Mouse (Mus musculus): ENCODE results near the gene Plcb2. TPM values are rescaled to one million over a fixed set of nuclear protein-coding genes. Genes with fewer than 3 reads are reported as not detected.
A peak's percentile ranks its signal among the peaks of the same experiment; 100 is the strongest.

The Plcb2 gene
- polyA plus RNA-seq, 1 experiment from 2014 or later = 1.4 TPM

DNA sequence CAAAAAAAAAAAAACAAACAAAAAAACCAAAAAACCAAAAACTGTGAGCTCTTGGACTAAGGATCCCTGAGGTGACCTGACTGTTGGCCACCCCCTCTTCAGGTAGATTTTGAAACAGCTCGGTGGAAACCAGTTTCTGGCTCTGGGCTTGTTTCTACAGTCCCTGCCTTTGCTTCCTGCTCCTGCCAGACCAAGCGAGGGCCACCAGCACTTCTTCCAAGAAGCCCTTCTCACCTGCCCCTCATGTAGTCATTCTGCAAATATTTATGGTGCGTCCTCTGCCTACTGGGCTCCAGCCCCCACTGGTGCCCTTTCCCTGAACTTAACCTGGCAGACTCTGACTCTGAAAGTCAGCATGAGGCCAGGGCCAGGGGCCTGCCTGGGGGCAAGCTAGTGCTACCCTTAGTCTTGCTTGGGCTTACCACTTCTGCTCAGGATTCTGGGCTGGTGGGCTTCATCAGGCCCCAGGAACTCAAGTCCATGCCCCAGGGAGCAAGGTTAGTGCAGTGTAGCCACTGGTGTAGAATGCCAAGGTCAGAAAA, 63.2 kb downstream of the Plcb2 start:
- 48% methylated on average over 3 of the region's 3 CpGs for WGBS
- Histone ChIP-seq H3K4me1 (replicated peaks; ENCODE audit: control insufficient read depth, insufficient read depth, low read length) (peaks cover 7% of the 10 kb centered on the region; the same call in 1 of the 2 replicates), H3K36me3 (ENCODE audit: control insufficient read depth, insufficient read depth, low read length) (no peaks in the 10 kb centered on the region), H3K4me3 (ENCODE audit: low read depth, low read length) (no peak overlapping the region), H3K27ac (ENCODE audit: low read depth) (no peak overlapping the region), H3K4me2 (ENCODE audit: low read length) (no peak overlapping the region), H3K9me3 (ENCODE audit: control insufficient read depth, low read length) (no peaks in the 10 kb centered on the region), H3K27me3 (replicated peaks; ENCODE audit: control insufficient read depth, insufficient read depth, low read length) (peaks cover 17% of the 10 kb centered on the region), H3K9ac (ENCODE audit: low read length) (no peak overlapping the region)
- ATAC-seq (replicated peaks; ENCODE audit: low FRiP score, low TSS enrichment, low read depth) (no peak), DNase-seq (ENCODE audit: low spot score) (no peak)

DNA sequence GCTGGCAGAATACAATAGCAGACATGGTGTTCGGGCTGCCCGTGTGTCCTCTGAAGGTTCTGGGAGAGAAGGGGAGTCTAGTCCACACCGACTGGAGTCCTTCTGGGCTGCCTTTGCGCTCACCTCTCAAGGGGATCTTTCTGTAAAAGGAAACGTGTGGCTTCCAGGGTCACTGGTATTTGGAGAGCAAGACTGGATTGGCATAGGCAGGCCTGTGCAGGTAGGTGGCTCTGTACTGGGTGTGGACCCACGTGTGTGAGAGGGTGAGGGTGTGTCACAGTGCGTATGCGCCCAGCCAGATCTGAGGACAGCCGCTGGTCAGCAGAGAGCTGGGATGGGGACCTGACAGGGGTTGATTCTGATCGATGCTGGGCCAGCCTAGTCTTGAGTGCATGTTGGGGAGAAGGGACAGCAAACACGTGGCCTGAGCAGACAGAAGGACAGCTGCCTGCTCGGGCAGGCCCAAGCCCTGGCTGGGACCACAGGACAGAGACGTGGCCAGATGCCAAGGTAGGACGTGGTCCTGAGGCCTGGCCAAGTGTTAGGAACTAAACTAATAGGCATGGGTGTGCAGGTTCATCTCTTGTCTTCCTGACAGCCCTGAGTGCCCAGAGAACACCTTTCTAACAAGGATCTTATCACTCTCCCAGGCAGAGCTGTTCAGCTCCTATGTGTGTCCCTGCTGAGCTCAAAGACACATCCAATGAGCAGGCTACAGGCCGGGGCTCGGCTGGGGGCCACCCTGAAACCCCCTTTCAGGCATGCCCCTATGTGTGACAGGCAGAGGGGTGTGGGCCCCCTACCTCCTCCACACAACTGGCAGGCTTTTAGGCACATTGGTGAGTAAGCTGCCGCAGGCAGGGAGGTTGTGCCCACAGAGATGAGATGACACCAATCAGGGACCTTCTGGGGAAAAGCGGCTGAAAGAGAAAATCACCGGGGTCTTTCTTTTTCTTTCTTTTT, 64.2 kb downstream of the Plcb2 start:
- peak; percentile 33; the same call in 1 of the 2 replicates for ATAC-seq (replicated peaks; ENCODE audit: low FRiP score, low TSS enrichment, low read depth)
- H3K27ac ChIP-seq (ENCODE audit: low read depth) = no peak overlapping the region
- H3K9ac ChIP-seq (ENCODE audit: low read length) = no peak overlapping the region

DNA sequence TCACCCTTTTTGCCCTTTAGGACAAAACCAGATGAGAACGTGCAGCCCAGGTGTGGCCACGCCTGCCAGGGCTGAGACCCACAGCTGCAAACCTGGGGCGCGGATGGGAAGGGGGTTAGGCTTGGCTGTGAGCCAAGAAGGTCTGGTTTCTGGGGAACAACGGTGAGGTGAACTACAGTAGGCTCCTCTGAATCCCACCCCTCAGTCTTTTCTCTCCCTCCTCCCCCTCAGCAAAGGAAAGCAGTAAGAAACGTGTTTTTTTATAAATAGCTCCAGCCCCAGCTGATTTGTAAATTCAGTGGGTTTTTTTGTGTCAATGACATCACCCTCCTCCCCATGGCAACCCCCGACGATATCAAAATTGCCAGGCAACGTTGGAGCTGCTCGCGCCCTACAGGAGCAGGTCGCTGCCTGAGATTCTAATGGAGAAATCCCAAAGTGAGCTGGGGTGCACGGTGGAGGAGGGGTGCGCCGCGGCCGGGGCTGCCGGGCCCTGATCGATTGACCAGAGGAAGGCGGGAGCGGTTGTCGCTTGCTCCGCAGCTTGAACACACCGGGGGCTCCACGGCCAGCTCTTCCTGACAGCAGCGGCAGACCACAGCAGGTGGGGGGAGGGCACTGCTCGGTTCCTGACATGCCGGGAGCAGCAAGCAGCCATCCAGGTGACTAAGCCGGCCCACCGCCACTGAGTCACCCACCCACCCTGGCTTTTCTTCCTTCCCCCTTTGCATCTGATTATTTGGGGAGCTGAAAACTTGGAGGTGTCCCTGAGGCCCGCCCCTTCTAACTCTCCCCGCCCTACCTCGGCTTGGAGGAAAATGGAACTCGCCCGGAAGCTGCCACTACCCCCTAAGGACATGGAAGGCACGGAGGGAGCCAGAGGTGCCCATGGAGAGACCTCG, 65.1 kb downstream of the Plcb2 start, which contains the start of gene Pak6:
TSS of gene Pak6 (plus strand) at position 402 of the 902 bp plus-strand sequence.
- Histone ChIP-seq H3K4me1 (replicated peaks; ENCODE audit: control insufficient read depth, insufficient read depth, low read length) (peaks cover 21% of the 10 kb centered on the region; the same call in 1 of the 2 replicates), H3K4me3 (ENCODE audit: low read depth, low read length) (peak within 1 kb of the TSS; percentile 34), H3K27ac (ENCODE audit: low read depth) (no peak within 1 kb of the TSS), H3K27me3 (replicated peaks; ENCODE audit: control insufficient read depth, insufficient read depth, low read length) (peaks cover 17% of the 10 kb centered on the region), H3K9ac (ENCODE audit: low read length) (peak within 1 kb of the TSS; percentile 35), H3K4me2 (ENCODE audit: low read length) (peak within 1 kb of the TSS; percentile 62), H3K36me3 (ENCODE audit: control insufficient read depth, insufficient read depth, low read length) (no peaks in the 10 kb centered on the region), H3K9me3 (ENCODE audit: control insufficient read depth, low read length) (no peaks in the 10 kb centered on the region)
- ATAC-seq (replicated peaks; ENCODE audit: low FRiP score, low TSS enrichment, low read depth) (0 out of 2 replicates have a peak, but pooled peaks have one; percentile 4), DNase-seq (ENCODE audit: low spot score) (peak; percentile 71)
- WGBS = 3% methylated on average over 37 of the region's 37 CpGs

More for the DNA sequence above, 64.2 kb downstream of the Plcb2 start:
- H3K4me1 ChIP-seq (replicated peaks; ENCODE audit: control insufficient read depth, insufficient read depth, low read length) = peaks cover 15% of the 10 kb centered on the region; the same call in 1 of the 2 replicates
- peaks cover 17% of the 10 kb centered on the region for H3K27me3 ChIP-seq (replicated peaks; ENCODE audit: control insufficient read depth, insufficient read depth, low read length)
- peak; percentile 73 for DNase-seq (ENCODE audit: low spot score)
- H3K4me2 ChIP-seq (ENCODE audit: low read length) = peak overlapping the region; percentile 62
- H3K4me3 ChIP-seq (ENCODE audit: low read depth, low read length) = peak overlapping the region; percentile 34; the same call in 1 of the 2 replicates
- WGBS = 51% methylated on average over 19 of the region's 19 CpGs
- no peaks in the 10 kb centered on the region for H3K36me3 ChIP-seq (ENCODE audit: control insufficient read depth, insufficient read depth, low read length)
- no peaks in the 10 kb centered on the region for H3K9me3 ChIP-seq (ENCODE audit: control insufficient read depth, low read length)

DNA sequence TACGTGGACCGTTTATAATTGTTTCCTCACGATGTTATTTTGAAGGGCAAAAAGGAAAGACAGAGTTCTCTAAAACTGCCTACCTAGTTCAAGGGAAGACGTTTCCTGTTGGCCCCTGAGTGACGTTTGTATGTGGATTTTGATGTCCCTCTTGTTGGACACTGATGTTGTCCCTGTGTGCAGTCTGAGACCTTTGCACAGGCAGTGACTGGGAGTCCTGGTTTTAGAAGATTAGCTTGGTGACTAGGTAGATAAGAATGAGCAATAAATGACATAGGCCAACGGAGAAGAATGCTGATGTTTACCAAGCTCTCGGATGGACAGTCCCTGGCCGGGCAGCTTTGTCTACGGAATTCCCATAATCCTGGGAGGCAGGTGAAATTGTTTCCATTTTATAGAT, 66.3 kb downstream of the Plcb2 start:
- DNase-seq (ENCODE audit: low spot score) (no peak), ATAC-seq (replicated peaks; ENCODE audit: low FRiP score, low TSS enrichment, low read depth) (no peak)
- 55% methylated on average over 9 of the region's 9 CpGs for WGBS
- no peak overlapping the region for H3K4me2 ChIP-seq (ENCODE audit: low read length)
- H3K36me3 ChIP-seq (ENCODE audit: control insufficient read depth, insufficient read depth, low read length) = no peaks in the 10 kb centered on the region
- H3K27ac ChIP-seq (ENCODE audit: low read depth) = no peak overlapping the region
- no peak overlapping the region for H3K4me3 ChIP-seq (ENCODE audit: low read depth, low read length)
- peaks cover 17% of the 10 kb centered on the region for H3K27me3 ChIP-seq (replicated peaks; ENCODE audit: control insufficient read depth, insufficient read depth, low read length)
- H3K4me1 ChIP-seq (replicated peaks; ENCODE audit: control insufficient read depth, insufficient read depth, low read length) = peaks cover 25% of the 10 kb centered on the region
- H3K9ac ChIP-seq (ENCODE audit: low read length) = no peak overlapping the region
- no peaks in the 10 kb centered on the region for H3K9me3 ChIP-seq (ENCODE audit: control insufficient read depth, low read length)

DNA sequence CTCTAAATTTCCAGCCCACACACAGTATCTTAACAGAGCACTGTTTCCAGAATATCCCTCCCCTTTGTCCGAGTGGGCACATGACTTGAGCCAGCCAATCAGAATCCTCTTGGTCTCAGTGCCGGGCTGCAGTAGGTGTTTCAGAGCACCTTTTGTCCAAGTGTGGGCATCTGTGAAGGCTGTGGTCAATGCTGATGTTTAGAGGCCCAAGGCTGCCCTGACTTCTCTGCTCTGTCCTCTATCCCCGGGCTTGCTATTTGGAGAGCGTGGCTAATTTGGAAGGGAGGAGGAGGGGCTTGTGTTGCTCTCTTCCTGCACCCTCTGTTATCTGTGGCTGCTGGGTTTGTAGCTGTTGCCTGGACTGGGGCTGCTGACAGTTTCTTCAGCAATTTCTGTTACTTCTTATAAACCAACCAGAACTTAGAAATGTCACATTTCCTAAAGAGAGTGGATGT, 68.2 kb downstream of the Plcb2 start:
- peaks cover 17% of the 10 kb centered on the region for H3K27me3 ChIP-seq (replicated peaks; ENCODE audit: control insufficient read depth, insufficient read depth, low read length)
- H3K4me2 ChIP-seq (ENCODE audit: low read length) = peak overlapping the region; percentile 47
- H3K9me3 ChIP-seq (ENCODE audit: control insufficient read depth, low read length) = no peaks in the 10 kb centered on the region
- H3K36me3 ChIP-seq (ENCODE audit: control insufficient read depth, insufficient read depth, low read length) = no peaks in the 10 kb centered on the region
- peak overlapping the region; percentile 31 for H3K4me3 ChIP-seq (ENCODE audit: low read depth, low read length)
- H3K4me1 ChIP-seq (replicated peaks; ENCODE audit: control insufficient read depth, insufficient read depth, low read length) = peaks cover 35% of the 10 kb centered on the region
- H3K9ac ChIP-seq (ENCODE audit: low read length) = peak overlapping the region; percentile 8
- ATAC-seq (replicated peaks; ENCODE audit: low FRiP score, low TSS enrichment, low read depth) (0 out of 2 replicates have a peak, but pooled peaks have one; percentile 54), DNase-seq (ENCODE audit: low spot score) (peak; percentile 75)
- WGBS = 0% methylated on average over 4 of the region's 4 CpGs
- peak overlapping the region; percentile 12; the same call in 1 of the 2 replicates for H3K27ac ChIP-seq (ENCODE audit: low read depth)

DNA sequence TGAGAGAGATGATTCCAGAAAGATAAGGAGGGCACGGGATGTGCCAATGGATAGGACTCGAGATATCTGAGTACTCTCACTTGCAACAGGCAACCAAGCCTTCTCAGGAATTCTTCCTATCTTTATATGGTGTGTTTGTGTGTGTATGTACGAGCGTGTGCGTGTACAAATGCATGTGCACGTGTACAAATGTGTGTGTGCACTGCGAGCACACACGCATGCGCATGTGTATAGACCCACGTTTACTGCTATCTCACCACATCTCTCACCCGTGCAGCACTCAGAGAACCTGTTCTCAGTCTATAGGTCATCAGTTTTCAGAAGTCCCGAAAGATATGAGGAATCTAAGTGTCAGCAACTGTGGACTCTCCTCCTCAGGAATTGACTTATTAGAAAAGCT, 68.7 kb downstream of the Plcb2 start:
- Histone ChIP-seq H3K9ac (ENCODE audit: low read length) (peak overlapping the region; percentile 8; the same call in 1 of the 2 replicates), H3K4me3 (ENCODE audit: low read depth, low read length) (no peak overlapping the region), H3K9me3 (ENCODE audit: control insufficient read depth, low read length) (no peaks in the 10 kb centered on the region), H3K36me3 (ENCODE audit: control insufficient read depth, insufficient read depth, low read length) (no peaks in the 10 kb centered on the region), H3K27ac (ENCODE audit: low read depth) (peak overlapping the region; percentile 57; the same call in 1 of the 2 replicates), H3K4me2 (ENCODE audit: low read length) (peak overlapping the region; percentile 47), H3K27me3 (replicated peaks; ENCODE audit: control insufficient read depth, insufficient read depth, low read length) (peaks cover 17% of the 10 kb centered on the region), H3K4me1 (replicated peaks; ENCODE audit: control insufficient read depth, insufficient read depth, low read length) (peaks cover 35% of the 10 kb centered on the region)
- ATAC-seq (replicated peaks; ENCODE audit: low FRiP score, low TSS enrichment, low read depth) (no peak), DNase-seq (ENCODE audit: low spot score) (no peak)
- 81% methylated on average over 12 of the region's 12 CpGs for WGBS

DNA sequence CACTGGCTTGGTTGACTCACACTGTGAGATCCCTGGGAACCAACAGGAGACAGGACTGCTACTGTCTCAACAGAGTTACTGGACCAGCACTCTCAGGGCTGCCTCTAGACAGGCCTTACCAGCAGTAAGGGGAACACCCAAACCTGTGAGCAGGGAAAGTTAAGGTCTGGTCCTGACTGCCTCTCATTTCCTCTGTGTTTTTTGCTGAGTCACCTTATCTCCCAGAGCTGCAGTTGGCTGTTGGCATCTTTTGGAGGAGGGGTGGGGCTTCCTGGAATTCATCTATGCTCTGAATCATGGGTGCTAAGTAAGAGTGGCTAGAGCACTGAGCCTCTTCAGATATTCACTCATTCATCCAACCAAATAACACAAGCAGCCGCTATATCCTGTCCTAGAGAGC, 69.2 kb downstream of the Plcb2 start:
- Histone ChIP-seq H3K4me3 (ENCODE audit: low read depth, low read length) (no peak overlapping the region), H3K9ac (ENCODE audit: low read length) (no peak overlapping the region), H3K27me3 (replicated peaks; ENCODE audit: control insufficient read depth, insufficient read depth, low read length) (peaks cover 14% of the 10 kb centered on the region), H3K9me3 (ENCODE audit: control insufficient read depth, low read length) (no peaks in the 10 kb centered on the region), H3K36me3 (ENCODE audit: control insufficient read depth, insufficient read depth, low read length) (no peaks in the 10 kb centered on the region), H3K4me2 (ENCODE audit: low read length) (no peak overlapping the region), H3K27ac (ENCODE audit: low read depth) (peak overlapping the region; percentile 57; the same call in 1 of the 2 replicates), H3K4me1 (replicated peaks; ENCODE audit: control insufficient read depth, insufficient read depth, low read length) (peaks cover 35% of the 10 kb centered on the region)
- no peak for DNase-seq (ENCODE audit: low spot score)
- no peak for ATAC-seq (replicated peaks; ENCODE audit: low FRiP score, low TSS enrichment, low read depth)
- 70% methylated on average over 1 of the region's 1 CpGs for WGBS

DNA sequence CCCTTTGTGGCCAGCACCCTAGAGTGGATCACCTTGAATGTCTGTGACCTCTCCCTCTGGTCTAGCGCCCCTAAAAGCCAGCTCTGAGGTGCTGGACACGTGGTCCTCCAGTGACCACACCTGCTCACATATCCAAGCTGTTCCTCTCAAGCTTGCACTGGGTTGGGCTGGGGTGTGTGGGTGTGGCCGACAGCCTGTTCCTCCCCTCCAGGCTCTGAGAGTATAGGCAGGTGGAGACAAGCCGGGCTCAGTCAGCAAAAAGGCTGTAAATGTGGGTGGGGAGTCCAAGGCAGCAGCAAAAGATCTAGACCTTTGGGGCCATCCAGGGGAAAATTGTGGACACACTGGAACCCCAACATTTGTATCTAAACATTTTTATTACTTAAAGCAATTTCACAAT, 69.8 kb downstream of the Plcb2 start:
- ATAC-seq (replicated peaks; ENCODE audit: low FRiP score, low TSS enrichment, low read depth) = peak; percentile 74
- no peak overlapping the region for H3K27ac ChIP-seq (ENCODE audit: low read depth)

More for the DNA sequence above, 69.8 kb downstream of the Plcb2 start:
- no peak overlapping the region for H3K4me2 ChIP-seq (ENCODE audit: low read length)
- H3K9me3 ChIP-seq (ENCODE audit: control insufficient read depth, low read length) = no peaks in the 10 kb centered on the region
- peaks cover 35% of the 10 kb centered on the region for H3K4me1 ChIP-seq (replicated peaks; ENCODE audit: control insufficient read depth, insufficient read depth, low read length)
- DNase-seq (ENCODE audit: low spot score) = peak; percentile 68
- H3K36me3 ChIP-seq (ENCODE audit: control insufficient read depth, insufficient read depth, low read length) = no peaks in the 10 kb centered on the region
- WGBS = 26% methylated on average over 4 of the region's 4 CpGs
- no peak overlapping the region for H3K9ac ChIP-seq (ENCODE audit: low read length)
- no peak overlapping the region for H3K4me3 ChIP-seq (ENCODE audit: low read depth, low read length)
- H3K27me3 ChIP-seq (replicated peaks; ENCODE audit: control insufficient read depth, insufficient read depth, low read length) = peaks cover 10% of the 10 kb centered on the region; the same call in 1 of the 2 replicates
